Mouse (Mus musculus): ENCODE data around the gene Usf2. TPM values are rescaled to one million over a fixed set of nuclear protein-coding genes. Genes with fewer than 3 reads are reported as not detected.

Usf2 gene
- polyA plus RNA-seq (2012; ENCODE audit: insufficient read depth, insufficient read length, low replicate concordance, missing spikeins), result 282 TPM in 1 of 2 replicates, not detected in the other

DNA sequence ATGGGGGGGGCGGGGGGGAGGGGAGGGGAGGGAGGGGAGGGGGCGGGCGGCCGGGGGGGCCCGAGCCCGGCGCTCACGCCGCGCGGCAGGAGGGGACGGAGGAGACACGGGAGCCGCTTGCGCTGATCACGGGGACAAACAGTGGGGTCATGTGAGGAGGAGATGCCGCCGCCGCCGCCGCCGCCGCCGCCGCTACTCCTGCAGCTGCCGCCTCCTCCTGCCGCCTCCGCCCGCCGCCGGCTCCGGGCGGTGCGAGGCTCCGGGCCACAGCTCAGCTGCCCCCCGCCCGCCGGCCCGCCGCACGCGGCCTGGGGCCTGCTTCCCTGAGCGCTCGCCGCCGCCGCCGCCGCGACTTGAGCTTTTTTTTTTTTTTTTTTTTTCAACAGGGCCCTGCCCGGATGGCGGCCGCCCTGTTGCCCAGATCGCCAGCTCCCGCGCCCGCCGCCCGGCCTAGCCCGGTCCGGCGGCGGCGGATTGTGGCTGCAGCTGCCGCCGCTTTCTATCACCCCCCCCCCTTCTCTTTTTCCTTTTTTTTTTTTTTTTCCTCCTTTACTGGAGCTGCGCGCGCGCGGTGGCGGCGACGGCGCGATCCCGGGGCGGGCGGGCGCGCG lies at the start of gene Usf2:
TSS of gene Usf2 (minus strand) at position 48 of the 611 bp plus-strand sequence.
- 8% methylated on average over 64 of the region's 82 CpGs for WGBS
- TF ChIP-seq POLR2A (IDR thresholded peaks at IDR 0.05; ENCODE audit: insufficient read depth, low read depth, low read length) (0 out of 2 replicates have a peak, but pooled peaks have one; percentile 22), CTCF (IDR thresholded peaks at IDR 0.05; ENCODE audit: insufficient read depth, low read depth, low read length) (no peak)
- H3K4me1 ChIP-seq (ENCODE audit: control insufficient read depth, insufficient read depth, low read length), result peaks cover 33% of the 10 kb centered on the region
- peak within 1 kb of the TSS; percentile 100 for H3K27ac ChIP-seq (ENCODE audit: insufficient read depth, low read depth, low read length)
- H3K4me3 ChIP-seq (ENCODE audit: insufficient read depth, low read depth, low read length), result peak within 1 kb of the TSS; percentile 100

DNA sequence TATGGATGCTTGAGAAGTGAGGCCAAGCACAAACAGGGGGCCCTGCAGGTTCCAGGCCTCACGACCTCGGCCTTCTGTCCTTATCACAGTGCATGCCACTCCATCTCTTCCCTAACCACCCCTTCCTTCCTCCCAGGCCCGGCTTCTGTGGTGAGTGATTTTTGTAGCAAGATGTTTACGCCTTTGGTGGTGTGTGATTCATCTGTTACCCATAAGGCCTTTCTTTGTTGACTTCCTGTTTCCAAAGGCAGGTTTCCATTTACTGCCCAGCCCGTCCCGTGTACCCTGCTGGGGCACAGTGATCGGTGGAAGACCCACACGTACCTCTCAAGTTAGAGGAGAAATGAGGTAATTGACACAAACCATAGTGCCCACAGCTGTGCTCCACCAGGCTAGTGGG lies 46.0 kb upstream of the Usf2 start:
- no peak overlapping the region for H3K4me3 ChIP-seq (ENCODE audit: insufficient read depth, low read depth, low read length)
- TF ChIP-seq POLR2A (IDR thresholded peaks at IDR 0.05; ENCODE audit: insufficient read depth, low read depth, low read length) (no peak), CTCF (IDR thresholded peaks at IDR 0.05; ENCODE audit: insufficient read depth, low read depth, low read length) (no peak)
- H3K4me1 ChIP-seq (ENCODE audit: control insufficient read depth, insufficient read depth, low read length), result no peaks in the 10 kb centered on the region; the same call in 1 of the 2 replicates
- no peak overlapping the region for H3K27ac ChIP-seq (ENCODE audit: insufficient read depth, low read depth, low read length)
- 86% methylated on average over 8 of the region's 8 CpGs for WGBS

GRCm38 (mm10) chr7:31000505-31001020 lies 44.0 kb upstream of the Usf2 start:
- 36% methylated on average over 7 of the region's 7 CpGs for WGBS
- H3K4me1 ChIP-seq (ENCODE audit: control insufficient read depth, insufficient read depth, low read length), result no peaks in the 10 kb centered on the region; the same call in 1 of the 2 replicates
- H3K4me3 ChIP-seq (ENCODE audit: insufficient read depth, low read depth, low read length), result no peak overlapping the region
- TF ChIP-seq POLR2A (IDR thresholded peaks at IDR 0.05; ENCODE audit: insufficient read depth, low read depth, low read length) (no peak), CTCF (IDR thresholded peaks at IDR 0.05; ENCODE audit: insufficient read depth, low read depth, low read length) (no peak)
- H3K27ac ChIP-seq (ENCODE audit: insufficient read depth, low read depth, low read length), result no peak overlapping the region

- Histone ChIP-seq H3K27ac (ENCODE audit: insufficient read depth, low read depth, low read length) (no peak overlapping the region), H3K4me3 (ENCODE audit: insufficient read depth, low read depth, low read length) (no peak overlapping the region), H3K4me1 (ENCODE audit: control insufficient read depth, insufficient read depth, low read length) (no peaks in the 10 kb centered on the region; the same call in 1 of the 2 replicates)
- TF ChIP-seq CTCF (IDR thresholded peaks at IDR 0.05; ENCODE audit: insufficient read depth, low read depth, low read length) (no peak), POLR2A (IDR thresholded peaks at IDR 0.05; ENCODE audit: insufficient read depth, low read depth, low read length) (no peak)
- 92% methylated on average over 2 of the region's 2 CpGs for WGBS
These were observed 39.9 kb upstream of the Usf2 start for GRCm38 (mm10) chr7:30996491-30996890.

- Histone ChIP-seq H3K4me3 (ENCODE audit: insufficient read depth, low read depth, low read length) (no peak overlapping the region), H3K27ac (ENCODE audit: insufficient read depth, low read depth, low read length) (no peak overlapping the region), H3K4me1 (ENCODE audit: control insufficient read depth, insufficient read depth, low read length) (no peaks in the 10 kb centered on the region)
- no peak for TF ChIP-seq POLR2A (IDR thresholded peaks at IDR 0.05; ENCODE audit: insufficient read depth, low read depth, low read length)
- no peak for TF ChIP-seq CTCF (IDR thresholded peaks at IDR 0.05; ENCODE audit: insufficient read depth, low read depth, low read length)
- 78% methylated on average over 5 of the region's 5 CpGs for WGBS
These were observed 37.4 kb upstream of the Usf2 start for GRCm38 (mm10) chr7:30993986-30994385.

DNA sequence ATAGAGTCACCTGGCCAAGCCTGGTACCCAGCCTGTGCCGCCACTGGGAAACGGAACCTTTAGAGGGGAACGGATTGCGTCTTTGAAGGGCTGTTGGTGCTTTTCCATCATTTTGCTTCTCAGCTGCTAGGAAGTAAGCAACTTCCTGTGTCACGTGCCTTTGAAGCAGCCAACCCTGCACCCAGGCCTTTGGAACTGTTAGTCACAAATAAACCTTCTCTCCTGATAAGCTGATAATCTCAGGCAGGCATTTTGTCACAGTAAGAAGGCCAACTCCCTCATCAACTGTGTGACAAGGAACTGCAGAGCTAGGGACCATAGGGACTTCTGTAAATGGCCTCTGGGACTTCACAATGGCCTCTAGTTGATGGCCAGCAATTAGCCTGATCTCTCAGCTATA lies 35.5 kb upstream of the Usf2 start:
- no peak overlapping the region for H3K4me3 ChIP-seq (ENCODE audit: insufficient read depth, low read depth, low read length)
- no peak overlapping the region for H3K27ac ChIP-seq (ENCODE audit: insufficient read depth, low read depth, low read length)
- no peak for TF ChIP-seq POLR2A (IDR thresholded peaks at IDR 0.05; ENCODE audit: insufficient read depth, low read depth, low read length)
- no peak for TF ChIP-seq CTCF (IDR thresholded peaks at IDR 0.05; ENCODE audit: insufficient read depth, low read depth, low read length)
- H3K4me1 ChIP-seq (ENCODE audit: control insufficient read depth, insufficient read depth, low read length), result no peaks in the 10 kb centered on the region
- 80% methylated on average over 5 of the region's 5 CpGs for WGBS

DNA sequence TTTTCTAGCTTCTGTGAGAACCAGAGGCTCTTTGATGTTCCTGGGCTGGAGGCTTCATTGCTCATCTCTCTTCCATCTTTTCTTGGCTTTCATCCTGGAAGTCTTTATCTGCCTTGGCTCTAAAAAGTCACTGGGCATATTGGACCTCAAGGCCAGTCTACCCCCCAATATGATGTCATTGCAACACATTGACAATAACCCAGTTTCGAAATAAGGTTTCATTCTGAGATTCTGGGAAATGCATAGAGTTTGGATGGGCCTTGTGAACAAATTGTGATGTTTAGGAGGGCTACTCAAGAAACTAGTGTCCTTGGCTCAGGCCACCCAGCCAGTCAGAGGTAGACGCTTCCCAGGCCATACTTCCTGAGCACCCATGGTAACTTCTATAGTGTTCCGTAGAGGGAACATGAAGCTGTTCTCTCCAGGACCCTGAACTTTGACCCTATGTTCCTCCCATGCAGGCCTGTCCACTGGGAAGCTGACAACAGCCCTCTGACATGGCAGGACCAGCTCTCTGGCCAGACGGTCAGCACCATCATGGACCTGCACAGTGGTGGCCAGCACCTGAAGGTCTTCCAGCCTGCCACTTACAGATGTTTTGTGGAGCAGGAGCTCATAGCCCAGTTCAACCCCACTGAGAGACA lies 32.0 kb upstream of the Usf2 start:
- Histone ChIP-seq H3K4me3 (ENCODE audit: insufficient read depth, low read depth, low read length) (no peak overlapping the region), H3K4me1 (ENCODE audit: control insufficient read depth, insufficient read depth, low read length) (no peaks in the 10 kb centered on the region), H3K27ac (ENCODE audit: insufficient read depth, low read depth, low read length) (no peak overlapping the region)
- WGBS, result 89% methylated on average over 4 of the region's 4 CpGs
- TF ChIP-seq POLR2A (IDR thresholded peaks at IDR 0.05; ENCODE audit: insufficient read depth, low read depth, low read length), result no peak
- TF ChIP-seq CTCF (IDR thresholded peaks at IDR 0.05; ENCODE audit: insufficient read depth, low read depth, low read length), result no peak

GRCm38 (mm10) chr7:30985357-30985756 lies 28.8 kb upstream of the Usf2 start:
- TF ChIP-seq CTCF (IDR thresholded peaks at IDR 0.05; ENCODE audit: insufficient read depth, low read depth, low read length), result no peak
- TF ChIP-seq POLR2A (IDR thresholded peaks at IDR 0.05; ENCODE audit: insufficient read depth, low read depth, low read length), result no peak
- WGBS, result 91% methylated on average over 9 of the region's 9 CpGs
- no peaks in the 10 kb centered on the region for H3K4me1 ChIP-seq (ENCODE audit: control insufficient read depth, insufficient read depth, low read length)
- H3K4me3 ChIP-seq (ENCODE audit: insufficient read depth, low read depth, low read length), result no peak overlapping the region
- no peak overlapping the region for H3K27ac ChIP-seq (ENCODE audit: insufficient read depth, low read depth, low read length)

- Histone ChIP-seq H3K4me1 (ENCODE audit: control insufficient read depth, insufficient read depth, low read length) (no peaks in the 10 kb centered on the region), H3K27ac (ENCODE audit: insufficient read depth, low read depth, low read length) (no peak overlapping the region), H3K4me3 (ENCODE audit: insufficient read depth, low read depth, low read length) (no peak overlapping the region)
- 93% methylated on average over 4 of the region's 4 CpGs for WGBS
- no peak for TF ChIP-seq POLR2A (IDR thresholded peaks at IDR 0.05; ENCODE audit: insufficient read depth, low read depth, low read length)
- TF ChIP-seq CTCF (IDR thresholded peaks at IDR 0.05; ENCODE audit: insufficient read depth, low read depth, low read length), result no peak
These were observed 25.1 kb upstream of the Usf2 start for GRCm38 (mm10) chr7:30981703-30982102.

All from olfactory bulb, adult 2 months (tissue).